Mouse (Mus musculus): ENCODE results near the gene Papola. TPM values are rescaled to one million over a fixed set of nuclear protein-coding genes. Genes with fewer than 3 reads are reported as not detected.

Gene Papola
- polyA plus RNA-seq, 1 experiment from 2014 or later = 197 TPM

GRCm38 (mm10) chr12:105863436-105863835 is 78.9 kb downstream of the Papola start:
- WGBS = 75% methylated on average over 11 of the region's 11 CpGs
- Histone ChIP-seq H3K9ac (ENCODE audit: low read depth, low read length) (no peak overlapping the region), H3K27ac (ENCODE audit: low read depth, low read length) (no peak overlapping the region), H3K27me3 (ENCODE audit: control insufficient read depth, insufficient read depth, low read length) (no peaks in the 10 kb centered on the region), H3K4me3 (ENCODE audit: low read length) (no peak overlapping the region), H3K4me2 (replicated peaks; ENCODE audit: low read depth, low read length) (no peak overlapping the region), H3K9me3 (ENCODE audit: control insufficient read depth, low read length) (no peaks in the 10 kb centered on the region), H3K36me3 (ENCODE audit: control insufficient read depth, insufficient read depth, low read length) (no peaks in the 10 kb centered on the region), H3K4me1 (ENCODE audit: control insufficient read depth, insufficient read depth, low read length) (no peaks in the 10 kb centered on the region)
- no peak for ATAC-seq (ENCODE audit: low FRiP score, low TSS enrichment)

- H3K27ac ChIP-seq (ENCODE audit: low read depth, low read length) = no peak overlapping the region
- H3K9ac ChIP-seq (ENCODE audit: low read depth, low read length) = no peak overlapping the region
- no peaks in the 10 kb centered on the region for H3K27me3 ChIP-seq (ENCODE audit: control insufficient read depth, insufficient read depth, low read length)
- no peak overlapping the region for H3K4me2 ChIP-seq (replicated peaks; ENCODE audit: low read depth, low read length)
- H3K9me3 ChIP-seq (ENCODE audit: control insufficient read depth, low read length) = no peaks in the 10 kb centered on the region
- WGBS = 89% methylated on average over 2 of the region's 2 CpGs
- no peaks in the 10 kb centered on the region for H3K4me1 ChIP-seq (ENCODE audit: control insufficient read depth, insufficient read depth, low read length)
- no peak overlapping the region for H3K4me3 ChIP-seq (ENCODE audit: low read length)
- no peak for ATAC-seq (ENCODE audit: low FRiP score, low TSS enrichment)
- no peaks in the 10 kb centered on the region for H3K36me3 ChIP-seq (ENCODE audit: control insufficient read depth, insufficient read depth, low read length)
Observed at GRCm38 (mm10) chr12:105867646-105868045, 83.2 kb downstream of the Papola start.

- Histone ChIP-seq H3K27ac (ENCODE audit: low read depth, low read length) (no peak overlapping the region), H3K9ac (ENCODE audit: low read depth, low read length) (no peak overlapping the region), H3K36me3 (ENCODE audit: control insufficient read depth, insufficient read depth, low read length) (no peaks in the 10 kb centered on the region), H3K4me1 (ENCODE audit: control insufficient read depth, insufficient read depth, low read length) (no peaks in the 10 kb centered on the region), H3K4me2 (replicated peaks; ENCODE audit: low read depth, low read length) (no peak overlapping the region; the same call in 1 of the 2 replicates), H3K4me3 (ENCODE audit: low read length) (no peak overlapping the region; the same call in 1 of the 2 replicates), H3K27me3 (ENCODE audit: control insufficient read depth, insufficient read depth, low read length) (no peaks in the 10 kb centered on the region), H3K9me3 (ENCODE audit: control insufficient read depth, low read length) (no peaks in the 10 kb centered on the region)
- 35% methylated on average over 6 of the region's 6 CpGs for WGBS
- peak; percentile 10; the same call in 1 of the 2 replicates for ATAC-seq (ENCODE audit: low FRiP score, low TSS enrichment)
Observed at GRCm38 (mm10) chr12:105869242-105869641, 84.7 kb downstream of the Papola start.

- no peaks in the 10 kb centered on the region for H3K4me1 ChIP-seq (ENCODE audit: control insufficient read depth, insufficient read depth, low read length)
- no peak overlapping the region; the same call in 1 of the 2 replicates for H3K4me2 ChIP-seq (replicated peaks; ENCODE audit: low read depth, low read length)
- peak overlapping the region; percentile 12; the same call in 1 of the 2 replicates for H3K9ac ChIP-seq (ENCODE audit: low read depth, low read length)
- H3K27me3 ChIP-seq (ENCODE audit: control insufficient read depth, insufficient read depth, low read length) = no peaks in the 10 kb centered on the region
- H3K36me3 ChIP-seq (ENCODE audit: control insufficient read depth, insufficient read depth, low read length) = no peaks in the 10 kb centered on the region
- ATAC-seq (ENCODE audit: low FRiP score, low TSS enrichment) = peak; percentile 33; the same call in 1 of the 2 replicates
- no peaks in the 10 kb centered on the region for H3K9me3 ChIP-seq (ENCODE audit: control insufficient read depth, low read length)
- WGBS = 28% methylated on average over 14 of the region's 14 CpGs
- no peak overlapping the region for H3K27ac ChIP-seq (ENCODE audit: low read depth, low read length)
- no peak overlapping the region; the same call in 1 of the 2 replicates for H3K4me3 ChIP-seq (ENCODE audit: low read length)
Observed at GRCm38 (mm10) chr12:105869696-105870095, 85.2 kb downstream of the Papola start.

DNA sequence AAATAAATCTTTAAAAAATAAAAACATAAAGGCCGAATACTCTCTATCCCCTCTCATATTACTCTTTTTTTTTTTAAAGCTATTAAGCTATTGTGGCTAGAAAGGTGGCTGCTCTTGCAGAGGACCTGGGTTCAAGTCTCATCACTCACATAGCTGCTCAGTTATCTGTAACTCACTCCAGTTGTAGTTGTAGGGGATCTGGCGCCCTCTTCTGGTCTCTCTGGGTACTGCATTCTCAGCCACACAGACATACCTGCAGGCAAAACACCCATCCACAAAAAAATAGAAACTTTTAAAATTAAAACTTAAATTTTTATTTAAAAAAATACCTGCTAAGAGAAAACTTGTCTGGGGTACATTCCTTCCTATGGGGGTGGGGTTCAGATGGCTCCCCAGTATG is 88.8 kb downstream of the Papola start:
- Histone ChIP-seq H3K9ac (ENCODE audit: low read depth, low read length) (no peak overlapping the region), H3K4me2 (replicated peaks; ENCODE audit: low read depth, low read length) (no peak overlapping the region), H3K27me3 (ENCODE audit: control insufficient read depth, insufficient read depth, low read length) (no peaks in the 10 kb centered on the region), H3K27ac (ENCODE audit: low read depth, low read length) (no peak overlapping the region), H3K4me1 (ENCODE audit: control insufficient read depth, insufficient read depth, low read length) (no peaks in the 10 kb centered on the region), H3K4me3 (ENCODE audit: low read length) (no peak overlapping the region), H3K36me3 (ENCODE audit: control insufficient read depth, insufficient read depth, low read length) (no peaks in the 10 kb centered on the region), H3K9me3 (ENCODE audit: control insufficient read depth, low read length) (no peaks in the 10 kb centered on the region)
- WGBS = 54% methylated on average over 2 of the region's 2 CpGs
- ATAC-seq (ENCODE audit: low FRiP score, low TSS enrichment) = no peak

DNA sequence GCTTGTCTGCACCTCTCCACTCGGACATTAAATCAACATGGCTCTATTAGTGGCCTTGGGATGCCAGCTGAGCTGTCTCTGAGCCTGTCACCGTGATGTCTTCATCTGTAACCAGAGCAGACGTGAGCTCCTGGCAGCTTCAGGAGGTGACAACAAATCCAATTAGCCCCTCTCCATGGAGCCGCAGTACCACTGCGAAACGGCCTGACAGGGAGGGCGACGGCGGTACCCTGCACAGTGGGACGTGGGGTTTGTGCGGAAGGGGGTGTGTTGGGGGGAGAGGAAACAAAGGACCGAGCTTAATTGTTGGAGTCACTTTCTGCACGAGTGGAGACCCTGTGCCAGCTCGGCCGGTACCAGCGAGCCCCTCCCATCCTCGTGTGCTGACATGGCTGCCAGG is 90.6 kb downstream of the Papola start:
- H3K4me1 ChIP-seq (ENCODE audit: control insufficient read depth, insufficient read depth, low read length) = no peaks in the 10 kb centered on the region
- no peak overlapping the region for H3K4me2 ChIP-seq (replicated peaks; ENCODE audit: low read depth, low read length)
- no peaks in the 10 kb centered on the region for H3K27me3 ChIP-seq (ENCODE audit: control insufficient read depth, insufficient read depth, low read length)
- H3K36me3 ChIP-seq (ENCODE audit: control insufficient read depth, insufficient read depth, low read length) = no peaks in the 10 kb centered on the region
- H3K27ac ChIP-seq (ENCODE audit: low read depth, low read length) = no peak overlapping the region
- peak; percentile 44; the same call in 1 of the 2 replicates for ATAC-seq (ENCODE audit: low FRiP score, low TSS enrichment)
- 28% methylated on average over 16 of the region's 17 CpGs for WGBS
- H3K9me3 ChIP-seq (ENCODE audit: control insufficient read depth, low read length) = peaks cover 9% of the 10 kb centered on the region; the same call in 1 of the 2 replicates
- H3K9ac ChIP-seq (ENCODE audit: low read depth, low read length) = no peak overlapping the region
- H3K4me3 ChIP-seq (ENCODE audit: low read length) = no peak overlapping the region

DNA sequence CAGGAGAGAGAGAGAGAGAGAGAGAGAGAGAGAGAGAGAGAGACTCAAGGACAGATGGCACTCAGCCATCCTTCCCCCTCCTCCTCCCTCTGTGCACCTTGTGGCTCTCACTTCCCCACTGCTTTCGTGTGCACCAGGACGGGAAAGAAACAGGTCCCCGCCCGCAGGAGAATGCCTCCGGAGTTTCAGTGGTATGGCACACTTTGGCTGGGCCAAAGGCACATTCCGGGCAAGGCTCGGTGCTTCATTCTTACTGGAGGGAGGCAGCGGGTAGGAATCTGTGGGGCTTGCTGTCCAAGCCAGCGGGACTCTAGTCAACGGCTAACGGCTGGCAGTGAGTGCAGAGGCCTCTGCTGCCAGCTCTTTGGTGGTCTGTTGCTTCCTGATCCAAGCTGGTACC is 92.0 kb downstream of the Papola start:
- ATAC-seq (ENCODE audit: low FRiP score, low TSS enrichment) = no peak
- no peaks in the 10 kb centered on the region for H3K27me3 ChIP-seq (ENCODE audit: control insufficient read depth, insufficient read depth, low read length)
- no peak overlapping the region for H3K4me2 ChIP-seq (replicated peaks; ENCODE audit: low read depth, low read length)
- H3K4me1 ChIP-seq (ENCODE audit: control insufficient read depth, insufficient read depth, low read length) = no peaks in the 10 kb centered on the region
- H3K9me3 ChIP-seq (ENCODE audit: control insufficient read depth, low read length) = peaks cover 10% of the 10 kb centered on the region; the same call in 1 of the 2 replicates
- 75% methylated on average over 11 of the region's 11 CpGs for WGBS
- H3K36me3 ChIP-seq (ENCODE audit: control insufficient read depth, insufficient read depth, low read length) = no peaks in the 10 kb centered on the region
- no peak overlapping the region for H3K27ac ChIP-seq (ENCODE audit: low read depth, low read length)
- no peak overlapping the region for H3K4me3 ChIP-seq (ENCODE audit: low read length)
- H3K9ac ChIP-seq (ENCODE audit: low read depth, low read length) = no peak overlapping the region

DNA sequence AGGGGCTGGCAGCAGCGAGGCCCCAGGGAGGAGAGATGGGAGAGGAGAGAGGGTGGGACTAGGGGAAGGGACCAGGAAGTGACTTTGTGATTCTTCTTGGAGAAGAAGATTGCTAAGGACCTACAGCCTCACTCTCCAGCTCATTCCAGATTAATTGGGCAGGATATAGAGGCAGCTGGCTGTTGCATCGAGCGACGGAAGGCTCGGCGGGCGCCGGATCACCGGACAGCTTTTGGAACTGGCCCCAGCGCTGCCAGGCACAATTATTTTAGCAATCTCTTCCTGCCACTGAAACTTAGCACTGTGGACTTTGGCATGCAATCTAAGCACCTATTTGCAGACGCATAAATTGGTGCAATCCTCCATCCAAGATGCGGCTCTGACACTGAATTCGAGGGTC is 92.4 kb downstream of the Papola start:
- H3K4me1 ChIP-seq (ENCODE audit: control insufficient read depth, insufficient read depth, low read length) = no peaks in the 10 kb centered on the region
- no peaks in the 10 kb centered on the region for H3K36me3 ChIP-seq (ENCODE audit: control insufficient read depth, insufficient read depth, low read length)
- H3K27me3 ChIP-seq (ENCODE audit: control insufficient read depth, insufficient read depth, low read length) = no peaks in the 10 kb centered on the region
- WGBS = 89% methylated on average over 13 of the region's 13 CpGs
- ATAC-seq (ENCODE audit: low FRiP score, low TSS enrichment) = no peak
- H3K9me3 ChIP-seq (ENCODE audit: control insufficient read depth, low read length) = peaks cover 10% of the 10 kb centered on the region; the same call in 1 of the 2 replicates
- no peak overlapping the region for H3K27ac ChIP-seq (ENCODE audit: low read depth, low read length)
- no peak overlapping the region for H3K9ac ChIP-seq (ENCODE audit: low read depth, low read length)
- H3K4me3 ChIP-seq (ENCODE audit: low read length) = no peak overlapping the region
- no peak overlapping the region for H3K4me2 ChIP-seq (replicated peaks; ENCODE audit: low read depth, low read length)

GRCm38 (mm10) chr12:105878746-105879145 is 94.3 kb downstream of the Papola start:
- 91% methylated on average over 5 of the region's 5 CpGs for WGBS
- Histone ChIP-seq H3K9me3 (ENCODE audit: control insufficient read depth, low read length) (peaks cover 10% of the 10 kb centered on the region; the same call in 1 of the 2 replicates), H3K4me1 (ENCODE audit: control insufficient read depth, insufficient read depth, low read length) (no peaks in the 10 kb centered on the region), H3K4me3 (ENCODE audit: low read length) (no peak overlapping the region), H3K9ac (ENCODE audit: low read depth, low read length) (no peak overlapping the region), H3K27ac (ENCODE audit: low read depth, low read length) (no peak overlapping the region), H3K36me3 (ENCODE audit: control insufficient read depth, insufficient read depth, low read length) (no peaks in the 10 kb centered on the region), H3K27me3 (ENCODE audit: control insufficient read depth, insufficient read depth, low read length) (no peaks in the 10 kb centered on the region), H3K4me2 (replicated peaks; ENCODE audit: low read depth, low read length) (no peak overlapping the region)
- no peak for ATAC-seq (ENCODE audit: low FRiP score, low TSS enrichment)

Data from kidney, embryonic 14.5 days (tissue).